Mouse (Mus musculus) limb, embryonic 12.5 days (tissue): ENCODE results near the gene Bcl11b. TPM values are rescaled to one million over a fixed set of nuclear protein-coding genes. Genes with fewer than 3 reads are reported as not detected.

Experiments used
- ATAC-seq: fragments of 200-750 bp; cut with Nextera tagmentation; 2 replicates; pipeline ENCODE4 v1.8.0; 2017; ENCODE audit warnings: low read depth, moderate TSS enrichment; ENCODE audit not compliant: insufficient number of reproducible peaks, insufficient read depth, low FRiP score, low TSS enrichment
- H3K27ac ChIP-seq: fragments of 300-500 bp; sonication (generic); 2 replicates; pipeline ENCODE4 v1.5.1; 2016; ENCODE audit warnings: mild to moderate bottlenecking, moderate library complexity
- H3K27me3 ChIP-seq: fragments of 300-500 bp; sonication (generic); 2 replicates; pipeline ENCODE4 v1.6.1; 2016; ENCODE audit warnings: mild to moderate bottlenecking, moderate library complexity
- H3K36me3 ChIP-seq: fragments of 300-500 bp; sonication (generic); 2 replicates; pipeline ENCODE4 v1.6.1; 2016; ENCODE audit warnings: mild to moderate bottlenecking, moderate library complexity
- H3K4me1 ChIP-seq: fragments of 300-500 bp; sonication (generic); replicated peaks from 2 replicates; pipeline ENCODE4 v1.6.1; 2016
- H3K4me2 ChIP-seq: fragments of 300-500 bp; sonication (generic); 2 replicates; pipeline ENCODE4 v1.6.1; 2016; ENCODE audit warnings: mild to moderate bottlenecking, moderate library complexity
- H3K4me3 ChIP-seq: fragments of 300-500 bp; sonication (generic); replicated peaks from 2 replicates; pipeline ENCODE4 v1.5.1; 2016; ENCODE audit warnings: mild to moderate bottlenecking
- H3K9ac ChIP-seq: fragments of 300-500 bp; sonication (generic); replicated peaks from 2 replicates; pipeline ENCODE4 v1.6.1; 2016; ENCODE audit warnings: mild to moderate bottlenecking, moderate library complexity
- H3K9me3 ChIP-seq: fragments of 300-500 bp; sonication (generic); 2 replicates; pipeline ENCODE4 v1.6.1; 2016; ENCODE audit warnings: mild to moderate bottlenecking, moderate library complexity
- WGBS: fragments of 180-500 bp; shearing (Covaris S2); methylation state at CpG from one replicate; pipeline ENCODE4 v1.1.7; 2016; 5-methylcytosine and 5-hydroxymethylcytosine counted together
- polyA plus RNA-seq: library from polyadenylated mRNA; unstranded; fragments of >200 nt; fragmentation: Nextera tagmentation; extraction: Ambion mirVana; gene quantifications from 2 replicates; pipeline ENCODE4 v1.2.1, GENCODE M21; 2016

Gene Bcl11b
- polyA plus RNA-seq, 1 experiment from 2014 or later, result 19.9 TPM

DNA sequence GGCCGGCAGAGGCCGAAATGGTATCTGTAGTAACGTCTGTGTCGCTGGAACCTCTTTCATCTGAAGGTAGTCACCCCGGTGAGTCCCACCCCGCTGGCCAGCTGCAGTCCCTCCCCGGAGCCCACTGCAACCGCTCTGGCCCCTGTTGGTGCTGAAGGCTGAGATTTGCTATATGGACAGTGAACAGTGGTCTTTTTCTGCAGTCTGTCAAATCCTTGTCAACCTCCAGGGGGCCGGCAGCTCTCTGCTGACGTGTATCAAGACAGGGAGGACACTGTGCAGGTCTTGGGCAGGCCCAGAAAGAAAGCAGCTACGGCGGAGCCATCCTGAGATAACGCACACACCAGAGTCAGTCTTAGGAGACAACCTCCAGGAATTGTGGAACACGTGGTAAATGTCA is 43.0 kb downstream of the Bcl11b start:
- H3K27me3 ChIP-seq, result no peaks in the 10 kb centered on the region
- no peak for ATAC-seq
- no peak overlapping the region for H3K9ac ChIP-seq
- H3K4me2 ChIP-seq, result peak overlapping the region; percentile 45
- H3K4me3 ChIP-seq, result 0 out of 2 replicates have a peak overlapping the region, but pooled peaks have one; percentile 8
- no peaks in the 10 kb centered on the region for H3K9me3 ChIP-seq
- WGBS, result 19% methylated on average over 14 of the region's 14 CpGs
- H3K27ac ChIP-seq, result peak overlapping the region; percentile 75
- peaks cover 70% of the 10 kb centered on the region for H3K4me1 ChIP-seq
- no peaks in the 10 kb centered on the region for H3K36me3 ChIP-seq

DNA sequence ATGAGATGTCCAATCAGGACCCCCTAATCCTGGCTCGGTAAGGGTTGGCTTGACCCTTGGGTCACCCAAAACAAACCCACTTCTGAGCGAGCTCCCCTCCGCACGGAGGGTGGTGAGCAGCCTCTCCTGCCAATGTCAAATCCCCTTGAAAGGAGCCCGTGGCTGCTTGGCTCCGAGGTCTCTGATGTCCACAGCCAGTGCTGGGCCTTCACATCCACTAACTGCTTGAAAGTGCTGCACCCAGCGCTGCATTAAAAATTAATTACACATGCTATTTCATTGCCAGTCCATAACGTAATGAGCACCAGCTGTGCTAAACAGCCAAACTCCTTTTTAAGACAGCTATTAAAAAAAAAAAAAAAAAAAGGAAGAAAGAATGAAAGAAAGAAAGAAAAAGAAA is 43.5 kb downstream of the Bcl11b start:
- H3K36me3 ChIP-seq, result no peaks in the 10 kb centered on the region
- H3K27ac ChIP-seq, result peak overlapping the region; percentile 75
- no peak overlapping the region; the same call in 1 of the 2 replicates for H3K9ac ChIP-seq
- H3K4me1 ChIP-seq, result peaks cover 70% of the 10 kb centered on the region
- 0 out of 2 replicates have a peak, but pooled peaks have one; percentile 39 for ATAC-seq
- H3K4me3 ChIP-seq, result no peak overlapping the region
- H3K9me3 ChIP-seq, result no peaks in the 10 kb centered on the region
- 16% methylated on average over 8 of the region's 8 CpGs for WGBS
- peak overlapping the region; percentile 45 for H3K4me2 ChIP-seq
- no peaks in the 10 kb centered on the region for H3K27me3 ChIP-seq

DNA sequence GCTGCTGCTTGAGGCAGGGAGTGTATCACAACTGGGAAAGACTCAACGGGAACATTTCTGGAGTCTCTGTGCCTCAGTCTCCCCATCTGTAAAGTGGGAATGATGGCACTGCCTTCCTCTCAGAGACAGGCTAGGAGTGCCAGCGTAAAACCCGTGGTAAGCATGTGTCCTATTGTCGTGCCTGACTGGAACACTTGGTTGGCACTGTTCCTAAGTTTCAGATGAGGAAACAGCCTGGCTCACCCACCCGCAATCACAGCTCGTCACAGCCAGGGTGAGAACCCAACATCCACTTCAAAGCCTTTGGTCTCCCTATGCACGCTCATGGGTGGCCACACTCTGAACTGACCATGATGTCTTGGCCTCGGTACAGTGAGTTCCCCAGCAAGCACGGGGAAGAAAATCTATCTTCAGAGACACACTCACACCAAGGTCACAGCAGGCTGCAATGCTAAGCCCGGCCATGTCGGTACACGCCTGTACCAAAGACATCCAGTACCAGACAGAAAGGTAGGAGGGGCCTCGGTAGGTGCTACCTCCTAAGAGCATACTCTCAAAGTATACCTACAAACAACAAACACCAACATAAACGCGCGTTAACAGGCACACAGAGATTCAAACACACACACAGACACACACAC is 50.2 kb downstream of the Bcl11b start:
- 0 out of 2 replicates have a peak overlapping the region, but pooled peaks have one; percentile 8 for H3K9ac ChIP-seq
- 85% methylated on average over 16 of the region's 16 CpGs for WGBS
- no peak for ATAC-seq
- peak overlapping the region; percentile 55 for H3K4me2 ChIP-seq
- H3K4me3 ChIP-seq, result peak overlapping the region; percentile 19
- no peaks in the 10 kb centered on the region for H3K27me3 ChIP-seq
- H3K27ac ChIP-seq, result peak overlapping the region; percentile 84
- no peaks in the 10 kb centered on the region for H3K36me3 ChIP-seq
- peaks cover 68% of the 10 kb centered on the region for H3K4me1 ChIP-seq
- no peaks in the 10 kb centered on the region for H3K9me3 ChIP-seq

DNA sequence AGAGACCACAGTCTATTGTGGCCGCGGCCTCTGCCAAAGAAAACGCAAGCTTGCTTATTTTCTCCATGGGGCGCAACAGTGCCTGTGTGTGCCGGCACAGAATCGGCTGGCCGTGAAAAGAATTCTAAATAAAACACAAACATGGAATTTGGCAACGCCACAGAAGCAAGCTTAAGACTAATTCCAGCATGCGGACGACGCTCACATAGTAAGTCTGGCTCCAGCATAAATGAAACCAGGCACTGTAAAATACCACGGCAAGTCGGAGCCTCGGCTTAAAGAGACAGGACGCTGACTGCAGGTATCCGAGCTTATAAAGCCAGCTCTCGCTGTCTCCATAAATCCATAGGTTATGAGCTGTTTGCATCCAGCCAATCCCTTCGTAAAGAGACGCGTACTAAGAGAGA is 51.1 kb downstream of the Bcl11b start:
- Histone ChIP-seq H3K9ac (no peak overlapping the region), H3K9me3 (no peaks in the 10 kb centered on the region), H3K4me2 (peak overlapping the region; percentile 55), H3K27me3 (no peaks in the 10 kb centered on the region), H3K4me3 (peak overlapping the region; percentile 19), H3K27ac (peak overlapping the region; percentile 84), H3K36me3 (no peaks in the 10 kb centered on the region), H3K4me1 (peaks cover 74% of the 10 kb centered on the region)
- ATAC-seq, result peak; percentile 38; the same call in 1 of the 2 replicates
- 13% methylated on average over 20 of the region's 20 CpGs for WGBS

DNA sequence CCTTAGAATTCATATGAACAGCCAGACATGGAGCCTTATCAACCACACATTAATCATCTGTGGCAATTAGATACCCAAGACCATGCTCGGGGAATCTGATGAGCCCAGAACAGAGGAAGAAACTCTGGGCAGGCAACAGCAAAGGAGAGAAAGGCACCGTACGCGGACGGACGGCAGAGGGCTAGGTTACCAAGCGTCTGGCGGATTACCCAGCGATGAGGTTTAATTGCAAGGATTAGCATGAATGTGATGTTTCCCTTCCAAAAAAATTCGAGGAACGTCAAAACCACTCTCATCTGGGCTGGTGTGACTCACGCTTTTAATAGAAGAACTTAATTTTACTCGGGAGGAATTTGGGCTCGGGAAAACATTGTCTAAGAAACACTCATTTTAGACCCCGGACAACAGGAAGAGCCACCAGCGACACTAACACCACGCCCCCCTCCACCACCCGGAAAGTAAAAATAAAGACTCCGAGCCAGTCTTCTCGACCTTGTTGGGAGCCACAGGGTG is 52.7 kb downstream of the Bcl11b start:
- ATAC-seq, result no peak
- Histone ChIP-seq H3K9me3 (no peaks in the 10 kb centered on the region), H3K27ac (0 out of 2 replicates have a peak overlapping the region, but pooled peaks have one; percentile 4), H3K9ac (0 out of 2 replicates have a peak overlapping the region, but pooled peaks have one; percentile 12), H3K4me3 (no peak overlapping the region), H3K36me3 (0 out of 2 replicates have a peak, but pooled peaks cover 6% of the 10 kb centered on the region), H3K4me2 (peak overlapping the region; percentile 55; the same call in 1 of the 2 replicates), H3K27me3 (no peaks in the 10 kb centered on the region), H3K4me1 (peaks cover 73% of the 10 kb centered on the region)
- WGBS, result 55% methylated on average over 20 of the region's 20 CpGs

DNA sequence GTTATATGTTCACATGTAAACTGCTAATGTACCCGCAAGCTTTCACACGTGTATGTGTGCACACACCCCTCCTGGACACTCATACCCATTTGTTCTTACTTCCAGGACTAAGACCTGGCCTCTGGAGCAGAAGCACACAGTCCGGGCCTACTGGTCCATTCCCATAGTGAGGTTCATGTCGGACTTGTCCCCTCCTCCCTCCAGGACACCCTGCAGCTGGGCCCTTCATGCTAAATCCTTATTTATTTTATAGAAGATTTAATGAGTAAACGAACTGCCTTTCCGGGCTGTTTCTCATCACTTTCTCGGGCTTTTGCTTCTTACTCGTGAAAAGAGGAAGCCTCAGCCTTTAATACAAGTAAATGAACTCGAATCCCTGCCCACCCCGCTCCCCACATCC is 54.0 kb downstream of the Bcl11b start:
- no peak for ATAC-seq
- H3K36me3 ChIP-seq, result 0 out of 2 replicates have a peak, but pooled peaks cover 6% of the 10 kb centered on the region
- H3K4me2 ChIP-seq, result no peak overlapping the region
- no peaks in the 10 kb centered on the region for H3K27me3 ChIP-seq
- peaks cover 60% of the 10 kb centered on the region for H3K4me1 ChIP-seq
- WGBS, result 59% methylated on average over 10 of the region's 10 CpGs
- no peaks in the 10 kb centered on the region for H3K9me3 ChIP-seq
- H3K9ac ChIP-seq, result no peak overlapping the region
- no peak overlapping the region for H3K27ac ChIP-seq
- no peak overlapping the region for H3K4me3 ChIP-seq

DNA sequence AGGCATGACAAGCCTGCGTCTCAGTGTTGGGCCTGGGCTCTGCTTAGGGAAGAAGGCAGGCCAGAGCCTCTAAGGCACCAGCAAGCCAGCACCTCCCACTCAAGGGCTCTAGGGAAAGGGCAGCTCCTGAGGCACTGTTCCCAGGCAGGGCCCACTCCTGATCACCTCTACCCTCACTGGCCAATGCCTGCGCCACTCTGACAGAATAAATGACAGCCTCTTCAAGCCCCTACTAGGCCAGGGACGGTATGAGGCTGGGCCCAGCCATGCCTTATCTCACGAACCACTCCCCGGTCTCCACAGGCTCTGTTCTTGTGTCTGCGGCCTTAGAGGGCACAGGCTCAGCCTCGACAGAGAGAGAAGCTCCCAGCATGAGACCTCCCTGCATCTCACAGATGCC is 61.3 kb downstream of the Bcl11b start:
- Histone ChIP-seq H3K36me3 (peaks cover 7% of the 10 kb centered on the region; the same call in 1 of the 2 replicates), H3K9me3 (no peaks in the 10 kb centered on the region), H3K27ac (no peak overlapping the region), H3K27me3 (no peaks in the 10 kb centered on the region), H3K4me3 (no peak overlapping the region), H3K9ac (no peak overlapping the region), H3K4me2 (no peak overlapping the region), H3K4me1 (peaks cover 9% of the 10 kb centered on the region; the same call in 1 of the 2 replicates)
- WGBS, result 80% methylated on average over 7 of the region's 7 CpGs
- ATAC-seq, result no peak

DNA sequence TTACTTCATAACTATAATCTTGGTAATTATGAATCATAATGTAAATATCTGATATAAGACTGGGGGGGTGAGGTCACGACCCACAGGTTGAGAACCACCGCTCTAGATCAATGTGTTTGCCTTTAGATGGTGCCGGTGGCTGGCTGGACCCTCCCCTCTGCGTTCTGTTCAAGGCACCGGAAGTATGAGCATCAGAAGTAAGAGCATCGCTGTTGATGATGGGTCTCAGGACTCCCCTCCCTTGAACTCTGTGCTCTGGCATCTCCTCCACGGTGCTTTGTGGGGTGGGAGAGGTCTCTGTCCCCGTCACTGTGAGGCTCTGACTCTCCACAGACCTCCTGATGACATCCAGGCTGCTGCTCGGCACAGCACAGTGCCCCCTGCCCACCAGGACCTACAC is 62.6 kb downstream of the Bcl11b start:
- Histone ChIP-seq H3K27ac (no peak overlapping the region), H3K9ac (no peak overlapping the region), H3K4me3 (no peak overlapping the region), H3K4me2 (no peak overlapping the region), H3K36me3 (peaks cover 3% of the 10 kb centered on the region; the same call in 1 of the 2 replicates), H3K4me1 (peaks cover 10% of the 10 kb centered on the region; the same call in 1 of the 2 replicates), H3K9me3 (no peaks in the 10 kb centered on the region), H3K27me3 (no peaks in the 10 kb centered on the region)
- ATAC-seq, result no peak
- WGBS, result 90% methylated on average over 9 of the region's 9 CpGs

DNA sequence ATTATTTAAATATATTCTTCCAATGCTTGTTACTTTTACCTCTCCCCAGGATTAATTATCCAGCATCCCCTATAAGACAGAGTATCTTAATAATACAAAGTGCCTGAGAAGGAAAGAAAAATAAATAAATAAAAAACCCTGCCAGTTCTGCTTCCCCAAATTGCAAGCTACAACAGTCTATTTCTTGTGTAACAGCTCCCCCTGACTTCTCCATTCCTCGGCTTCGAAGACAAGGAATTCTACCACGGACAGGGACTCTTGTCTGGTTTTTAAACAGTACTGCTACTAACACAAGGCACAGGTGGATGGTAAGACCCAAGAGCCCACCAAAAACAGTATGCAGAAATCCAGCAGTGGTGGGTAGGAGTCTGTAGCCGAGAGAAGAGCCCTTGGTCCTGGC is 64.2 kb downstream of the Bcl11b start:
- H3K4me1 ChIP-seq, result peaks cover 21% of the 10 kb centered on the region
- H3K4me2 ChIP-seq, result no peak overlapping the region
- no peak overlapping the region for H3K4me3 ChIP-seq
- WGBS, result 68% methylated on average over 4 of the region's 4 CpGs
- no peak overlapping the region for H3K9ac ChIP-seq
- no peak overlapping the region for H3K27ac ChIP-seq
- H3K36me3 ChIP-seq, result peaks cover 3% of the 10 kb centered on the region; the same call in 1 of the 2 replicates
- no peak for ATAC-seq
- H3K9me3 ChIP-seq, result no peaks in the 10 kb centered on the region
- no peaks in the 10 kb centered on the region for H3K27me3 ChIP-seq

DNA sequence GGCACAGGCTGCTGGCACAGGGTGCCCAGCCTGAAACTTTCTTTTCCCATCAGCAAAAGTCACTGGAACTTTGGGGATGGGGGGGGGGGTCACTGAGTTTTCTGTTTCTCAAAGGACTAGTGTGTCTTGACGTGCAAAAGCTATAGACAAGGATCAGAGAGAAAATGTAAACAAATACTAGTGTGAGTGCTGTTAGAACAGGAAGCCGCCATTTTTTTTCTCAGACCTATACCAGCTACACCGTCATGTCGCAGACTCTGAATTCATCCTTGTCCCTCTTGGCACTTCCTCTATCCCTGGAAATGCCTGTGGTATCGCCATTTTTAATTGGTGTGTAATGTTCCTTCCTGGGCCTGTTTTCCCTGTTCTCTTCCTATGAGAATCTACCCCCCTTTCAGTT is 66.4 kb downstream of the Bcl11b start:
- ATAC-seq, result no peak
- peaks cover 32% of the 10 kb centered on the region for H3K4me1 ChIP-seq

DNA sequence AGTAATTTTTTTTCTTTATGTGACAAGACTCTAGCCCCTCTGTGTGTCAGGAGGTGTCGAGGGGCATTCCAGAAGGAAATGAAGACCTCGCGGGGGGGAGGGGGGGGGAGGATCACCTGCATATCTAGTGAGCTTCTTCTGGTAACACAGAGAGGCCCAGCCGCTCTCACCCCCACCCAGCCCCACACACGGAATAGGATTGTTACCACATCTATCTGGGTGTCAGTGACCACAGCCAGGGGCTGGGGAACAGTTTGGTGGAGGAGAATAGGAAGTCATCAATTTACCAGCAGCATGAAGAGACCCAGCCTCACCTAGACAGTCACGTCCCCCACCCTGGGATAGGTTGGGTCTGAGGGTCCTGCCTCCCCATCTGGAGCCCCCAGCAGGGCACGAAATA is 67.0 kb downstream of the Bcl11b start:
- no peak overlapping the region for H3K9ac ChIP-seq
- H3K27ac ChIP-seq, result no peak overlapping the region
- peaks cover 37% of the 10 kb centered on the region for H3K4me1 ChIP-seq
- no peak for ATAC-seq
- H3K4me3 ChIP-seq, result no peak overlapping the region
- H3K9me3 ChIP-seq, result no peaks in the 10 kb centered on the region
- H3K36me3 ChIP-seq, result no peaks in the 10 kb centered on the region; the same call in 1 of the 2 replicates
- no peaks in the 10 kb centered on the region for H3K27me3 ChIP-seq
- H3K4me2 ChIP-seq, result no peak overlapping the region
- 82% methylated on average over 7 of the region's 7 CpGs for WGBS

More for the DNA sequence above, 66.4 kb downstream of the Bcl11b start:
- no peaks in the 10 kb centered on the region for H3K9me3 ChIP-seq
- no peaks in the 10 kb centered on the region; the same call in 1 of the 2 replicates for H3K36me3 ChIP-seq
- no peak overlapping the region for H3K27ac ChIP-seq
- H3K4me2 ChIP-seq, result no peak overlapping the region
- H3K27me3 ChIP-seq, result no peaks in the 10 kb centered on the region
- H3K4me3 ChIP-seq, result no peak overlapping the region
- no peak overlapping the region for H3K9ac ChIP-seq
- WGBS, result 86% methylated on average over 5 of the region's 5 CpGs
